Mouse (Mus musculus): ENCODE results near the gene 1700049E17Rik2.
"Not testable (repeated sequence)": the region's sequence is repeated elsewhere in the genome, so short reads cannot be mapped to it uniquely, and the experiment has no call there.

The 1700049E17Rik2 gene

DNA sequence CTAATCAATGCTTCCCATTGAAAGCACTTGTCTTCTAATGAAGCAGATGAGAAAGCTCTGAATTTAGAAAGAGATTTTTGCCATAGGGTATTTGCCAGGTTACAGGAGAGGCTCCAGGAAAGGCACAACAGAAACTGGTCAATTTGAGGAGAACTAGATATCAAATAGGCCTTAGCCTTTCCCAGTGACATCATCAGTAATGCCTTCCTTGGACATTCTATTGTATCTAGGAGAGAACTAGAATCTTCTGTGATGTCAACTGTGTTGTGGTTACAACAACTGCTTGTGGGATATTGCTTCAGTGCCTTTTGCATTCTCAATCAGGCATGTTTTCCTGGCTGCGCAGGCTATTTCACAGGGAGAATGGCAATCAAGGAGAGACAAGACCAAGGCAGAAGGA is at the start of gene 1700049E17Rik2:
Gene 1700049E17Rik2 (plus strand): TSS at position 301 of the 400 bp plus-strand sequence.
- not testable (repeated sequence) for DNase-seq (ENCODE audit: low read depth in 2 of 2, low spot score in 2 of 2)

GRCm38 (mm10) chr14:41524695-41525094 is 48.3 kb upstream of the 1700049E17Rik2 start:
- not testable (repeated sequence) for DNase-seq (ENCODE audit: low read depth in 2 of 2, low spot score in 2 of 2)

GRCm38 (mm10) chr14:41555483-41555882 is 17.5 kb upstream of the 1700049E17Rik2 start, which contains the start of gene Gm7970:
Gene Gm7970, minus strand, starts transcription at chr14:41555583.
- not testable (repeated sequence) for DNase-seq (ENCODE audit: low read depth in 2 of 2, low spot score in 2 of 2)

GRCm38 (mm10) chr14:41586346-41586745 is 13.3 kb downstream of the 1700049E17Rik2 start:
- not testable (repeated sequence) for DNase-seq (ENCODE audit: low read depth in 2 of 2, low spot score in 2 of 2)

DNA sequence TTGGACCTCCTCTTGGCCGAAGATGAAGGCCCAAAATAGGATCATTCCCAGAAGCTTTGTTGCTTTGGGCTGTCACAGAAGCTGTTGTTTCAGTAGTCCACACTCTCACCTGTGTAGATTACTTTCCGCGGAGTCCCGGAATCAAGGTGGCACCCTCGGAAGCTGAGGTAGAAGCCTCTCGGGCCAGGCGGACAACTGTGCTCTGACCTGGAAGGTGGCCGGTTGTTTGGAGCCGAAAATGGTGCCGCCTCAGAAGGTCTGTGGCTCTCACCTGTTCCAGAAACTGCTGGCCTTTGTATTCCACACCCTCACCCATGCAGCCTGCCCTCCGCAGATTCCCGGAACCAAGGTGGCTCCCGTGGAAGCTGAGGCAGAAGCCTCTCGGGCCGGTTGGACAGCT is 27.9 kb downstream of the 1700049E17Rik2 start:
- not testable (repeated sequence) for DNase-seq (ENCODE audit: low read depth in 2 of 2, low spot score in 2 of 2)

DNA sequence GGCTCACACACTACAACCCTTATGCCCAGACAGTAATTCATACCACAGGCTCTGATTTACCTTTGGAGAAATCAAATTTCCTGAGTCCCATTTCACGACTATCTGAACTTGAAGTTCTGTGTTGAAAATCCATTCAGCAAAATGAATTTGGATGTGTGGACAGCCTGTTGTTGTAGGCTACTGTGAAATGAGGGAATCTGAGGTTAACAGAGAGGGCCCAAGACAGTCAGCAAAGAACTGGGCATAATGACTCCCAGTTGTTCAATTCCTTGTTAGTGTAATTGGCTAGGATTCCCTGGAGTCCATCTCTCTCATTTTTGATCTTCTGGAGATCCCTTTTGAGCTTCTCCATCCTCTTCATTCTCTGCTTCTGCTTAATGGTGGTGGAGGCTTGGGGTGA is 37.7 kb downstream of the 1700049E17Rik2 start:
- not testable (repeated sequence) for DNase-seq (ENCODE audit: low read depth in 2 of 2, low spot score in 2 of 2)

GRCm38 (mm10) chr14:41622535-41622934 is 49.5 kb downstream of the 1700049E17Rik2 start:
- DNase-seq (ENCODE audit: low read depth in 2 of 2, low spot score in 2 of 2): not testable (repeated sequence)

DNA sequence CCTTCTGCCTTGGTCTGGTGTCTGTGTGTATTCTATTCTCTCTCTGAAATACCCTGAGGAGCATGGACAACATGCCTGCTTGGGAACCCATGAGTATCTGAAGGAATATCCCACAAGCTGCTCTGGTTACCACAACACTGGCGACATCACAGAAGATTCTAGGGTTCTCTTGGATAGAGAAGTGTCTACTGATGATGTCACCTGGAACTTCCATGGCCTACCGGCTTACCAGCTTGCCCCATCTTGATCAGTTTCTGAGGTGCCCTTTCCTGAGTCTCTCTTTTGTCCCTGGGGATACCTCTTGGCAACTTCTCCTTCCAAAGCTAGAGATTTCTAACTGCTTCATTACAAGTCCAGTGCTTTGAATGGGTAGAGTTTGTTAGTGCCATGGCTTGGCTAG is 51.5 kb downstream of the 1700049E17Rik2 start, which contains the start of gene Gm3072:
Gene Gm3072 (minus strand): TSS at position 101 of the 400 bp plus-strand sequence.
- not testable (repeated sequence) for DNase-seq (ENCODE audit: low read depth in 2 of 2, low spot score in 2 of 2)

DNA sequence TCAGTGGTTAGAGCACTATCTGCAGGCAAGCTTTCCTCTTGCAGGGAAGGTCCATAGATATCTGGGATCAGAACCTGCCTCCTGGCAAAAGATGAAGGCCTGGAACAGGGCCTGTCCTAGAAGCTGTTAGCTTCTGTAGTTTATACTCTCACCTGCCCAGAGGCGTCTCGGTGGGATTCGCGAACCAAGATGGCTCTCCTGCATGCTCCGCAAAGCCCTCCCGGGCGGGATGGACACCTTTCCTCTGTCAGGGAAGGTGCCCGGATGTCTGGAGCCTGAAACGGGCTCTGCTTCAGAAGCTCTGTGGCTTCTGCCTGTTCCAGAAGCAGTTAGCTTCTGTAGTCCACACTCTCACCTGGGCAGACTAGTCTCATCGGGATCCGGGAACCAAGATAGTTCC is 57.1 kb downstream of the 1700049E17Rik2 start:
- not testable (repeated sequence) for DNase-seq (ENCODE audit: low read depth in 2 of 2, low spot score in 2 of 2)
